Mouse (Mus musculus) ES-Bruce4 (cell line): ENCODE data around the gene Pphln1. TPM values are rescaled to one million over a fixed set of nuclear protein-coding genes. Genes with fewer than 3 reads are reported as not detected.
"Not testable (repeated sequence)": the region's sequence is repeated elsewhere in the genome, so short reads cannot be mapped to it uniquely, and the experiment has no call there.

ENCODE experiments used
- H3K27ac ChIP-seq: 2 replicates; pipeline ENCODE4 v1.5.1; 2012; ENCODE audit warnings: low read length, inconsistent platforms; ENCODE audit not compliant: insufficient read depth
- H3K27me3 ChIP-seq: 2 replicates; pipeline ENCODE4 v1.6.1; 2012; ENCODE audit warnings: mild to moderate bottlenecking, low read length, inconsistent platforms; ENCODE audit not compliant: control insufficient read depth, poor library complexity, insufficient read depth, severe bottlenecking
- H3K36me3 ChIP-seq: 2 replicates; pipeline ENCODE4 v1.6.1; 2012; ENCODE audit warnings: inconsistent platforms, mild to moderate bottlenecking, low read length, moderate library complexity; ENCODE audit not compliant: control insufficient read depth, poor library complexity, insufficient read depth, severe bottlenecking
- H3K4me1 ChIP-seq: one replicate; pipeline ENCODE4 v1.8.1; 2011; ENCODE audit warnings: low read length; ENCODE audit not compliant: control insufficient read depth, insufficient read depth
- H3K4me3 ChIP-seq: 2 replicates; pipeline ENCODE4 v1.5.1; 2011; ENCODE audit warnings: low read depth, mild to moderate bottlenecking, low read length
- H3K9ac ChIP-seq: 2 replicates; pipeline ENCODE4 v1.6.1; 2012; ENCODE audit warnings: low read depth, mild to moderate bottlenecking, inconsistent platforms; ENCODE audit not compliant: poor library complexity, severe bottlenecking
- H3K9me3 ChIP-seq: replicated peaks from 2 replicates; pipeline ENCODE4 v1.6.1; 2012; ENCODE audit warnings: mild to moderate bottlenecking, low read length, inconsistent platforms; ENCODE audit not compliant: control insufficient read depth, poor library complexity, insufficient read depth, severe bottlenecking
- CTCF ChIP-seq: IDR thresholded peaks from one replicate; pipeline ENCODE4 v1.8.1; 2011; ENCODE audit warnings: low read depth, low read length
- EP300 ChIP-seq: IDR thresholded peaks from 2 replicates; pipeline ENCODE4 v1.6.1; 2011; ENCODE audit warnings: low read depth, low read length; ENCODE audit not compliant: insufficient read depth
- POLR2A ChIP-seq: IDR thresholded peaks from one replicate; pipeline ENCODE4 v1.8.1; 2011; ENCODE audit warnings: low read length; ENCODE audit not compliant: insufficient read depth
- polyA plus RNA-seq: library from polyadenylated mRNA; stranded (reverse); fragments of >200 nt; gene quantifications from 2 replicates; pipeline ENCODE4 v1.2.4, GENCODE M21; 2011; ENCODE audit warnings: low read depth; ENCODE audit not compliant: missing spikeins, insufficient read depth, insufficient read length

Pphln1 gene
- polyA plus RNA-seq = 62.3 and 65.8 TPM in 2 replicates

DNA sequence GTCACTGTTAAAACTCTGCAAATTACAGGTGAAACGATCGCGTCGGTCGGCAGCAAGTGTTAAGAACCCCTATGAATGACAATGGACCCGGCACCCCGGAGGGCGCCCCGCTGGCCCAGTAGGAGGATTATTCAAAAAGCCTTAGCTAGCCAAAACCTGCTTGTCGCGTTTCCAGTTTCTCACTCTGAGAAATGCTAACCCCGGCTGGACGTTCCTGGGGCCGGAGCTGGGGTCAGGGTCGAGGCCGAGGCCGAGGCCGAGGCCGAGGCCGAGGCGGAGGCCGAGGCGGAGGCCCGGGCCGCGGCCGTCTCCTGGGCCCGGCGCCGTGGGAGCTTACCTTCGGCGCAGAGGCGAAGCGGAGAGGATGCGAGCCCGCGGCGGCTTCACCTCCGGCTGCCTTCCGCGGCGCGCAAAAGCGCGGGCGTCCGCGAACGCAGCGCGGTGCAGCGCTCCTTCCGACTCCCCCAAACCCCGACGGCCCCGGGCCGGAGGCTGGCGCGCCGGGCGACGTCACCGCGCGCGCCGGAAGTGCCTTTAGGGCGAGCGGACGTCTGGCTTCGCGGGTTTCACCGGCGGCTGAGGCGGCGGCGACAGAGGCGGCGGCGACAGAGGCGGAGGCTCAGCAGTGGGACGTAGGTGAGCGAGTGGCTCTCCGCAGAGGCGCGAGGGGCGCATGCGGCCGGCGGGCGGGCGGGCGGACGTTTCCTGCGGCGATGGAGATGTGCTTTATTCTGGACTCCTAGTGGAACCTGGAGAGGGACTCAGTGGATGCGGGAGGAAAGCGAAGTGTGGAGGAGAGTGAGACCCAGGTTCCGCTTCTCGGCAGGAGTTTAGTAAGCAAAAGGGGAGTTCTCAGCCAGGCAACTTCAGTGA is at the start of gene Pphln1, which contains the start of gene Zcrb1:
Pphln1 (plus strand) TSS at position 525 of the 873 bp plus-strand sequence.
Zcrb1 (minus strand) TSS at position 509 of the 873 bp plus-strand sequence.
- Histone ChIP-seq H3K9ac (peak within 1 kb of the TSS; percentile 95), H3K27me3 (peaks cover 2% of the 10 kb centered on the region), H3K36me3 (no peaks in the 10 kb centered on the region; the same call in 1 of the 2 replicates), H3K4me1 (no peaks in the 10 kb centered on the region), H3K4me3 (peak within 1 kb of the TSS; percentile 97), H3K9me3 (no peaks in the 10 kb centered on the region), H3K27ac (no peak within 1 kb of the TSS)
- TF ChIP-seq EP300 (0 out of 2 replicates have a peak, but pooled peaks have one; percentile 8), CTCF (no peak)

DNA sequence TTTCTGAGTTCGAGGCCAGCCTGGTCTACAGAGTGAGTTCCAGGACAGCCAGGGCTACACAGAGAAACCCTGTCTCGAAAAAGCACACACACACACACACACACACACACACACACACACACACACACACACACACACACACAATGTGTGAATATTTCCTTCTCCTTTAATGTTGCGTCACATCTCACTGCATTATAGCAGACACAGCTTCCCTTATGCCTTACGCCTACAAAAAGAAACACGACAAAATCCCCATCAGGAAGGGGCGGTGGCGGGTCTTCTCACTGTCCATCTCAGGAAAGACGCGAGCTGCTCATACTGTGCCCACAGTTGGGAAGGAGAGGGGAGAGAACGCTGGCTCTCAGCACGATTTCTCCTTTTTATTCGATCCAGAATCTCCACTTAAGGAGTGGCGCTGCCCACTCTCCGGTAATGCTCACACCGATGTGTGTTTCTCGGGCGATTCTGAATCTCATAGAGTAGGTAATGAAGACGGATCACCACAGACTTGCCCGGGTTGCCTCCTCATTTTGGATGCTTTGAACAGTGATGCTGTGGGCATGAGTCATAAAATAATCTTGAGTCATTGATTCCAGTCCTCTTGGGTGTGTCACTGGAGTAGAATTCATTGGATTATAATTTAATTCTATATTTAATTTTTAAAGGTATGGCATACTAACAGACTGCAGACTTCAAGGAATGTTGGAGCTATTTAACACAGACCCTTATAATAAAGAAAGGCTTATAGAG is 39.6 kb upstream of the Pphln1 start:
- Histone ChIP-seq H3K36me3 (no peaks in the 10 kb centered on the region), H3K9me3 (no peaks in the 10 kb centered on the region), H3K4me1 (no peaks in the 10 kb centered on the region), H3K4me3 (no peak overlapping the region), H3K27me3 (no peaks in the 10 kb centered on the region), H3K9ac (no peak overlapping the region), H3K27ac (no peak overlapping the region)
- TF ChIP-seq CTCF (no peak), POLR2A (no peak), EP300 (no peak)

DNA sequence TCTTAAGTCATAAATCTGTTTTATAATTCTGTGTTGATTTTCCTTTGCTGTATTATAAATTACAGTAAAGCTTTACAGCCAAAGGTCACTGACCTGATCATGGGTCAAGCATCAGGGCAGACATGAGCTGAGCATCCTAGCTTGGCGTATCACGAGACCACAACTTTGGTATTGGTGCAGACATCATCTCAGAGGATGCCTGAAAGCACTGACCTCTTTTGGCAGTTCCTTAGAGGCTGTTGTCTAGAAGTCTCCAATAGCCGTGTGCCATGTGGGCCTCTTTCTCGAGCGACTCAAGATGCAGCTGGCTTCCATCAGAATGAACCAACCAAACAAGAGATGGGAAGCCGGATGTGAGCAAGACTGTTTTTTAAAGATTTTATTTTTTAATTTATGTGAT is 32.6 kb upstream of the Pphln1 start:
- H3K27me3 ChIP-seq = no peaks in the 10 kb centered on the region; the same call in 1 of the 2 replicates
- TF ChIP-seq POLR2A (no peak), EP300 (no peak), CTCF (no peak)
- H3K27ac ChIP-seq = no peak overlapping the region
- H3K4me3 ChIP-seq = no peak overlapping the region
- H3K36me3 ChIP-seq = no peaks in the 10 kb centered on the region
- H3K9me3 ChIP-seq = no peaks in the 10 kb centered on the region
- no peaks in the 10 kb centered on the region for H3K4me1 ChIP-seq
- no peak overlapping the region for H3K9ac ChIP-seq

DNA sequence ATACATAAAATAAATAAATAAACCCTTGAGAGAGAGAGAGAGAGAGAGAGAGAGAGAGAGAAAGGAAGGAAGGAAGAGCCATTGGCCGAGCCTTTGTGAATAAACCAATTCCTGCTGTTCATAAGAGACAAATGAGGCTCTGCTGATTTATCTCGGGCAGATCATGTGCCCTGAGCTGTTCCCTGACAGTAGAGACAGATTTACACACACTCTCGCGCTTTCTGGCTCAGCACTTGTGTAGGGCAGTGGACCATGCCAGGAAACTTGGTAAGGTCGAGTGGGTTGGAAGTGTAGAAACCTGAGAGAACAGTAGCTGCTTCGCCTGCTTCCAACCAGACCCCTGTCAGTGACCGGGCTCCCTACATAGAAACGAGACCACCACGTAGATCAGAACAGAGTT is 29.6 kb upstream of the Pphln1 start:
- no peak overlapping the region for H3K9ac ChIP-seq
- H3K27ac ChIP-seq = no peak overlapping the region
- no peak overlapping the region for H3K4me3 ChIP-seq
- no peaks in the 10 kb centered on the region for H3K36me3 ChIP-seq
- H3K9me3 ChIP-seq = no peaks in the 10 kb centered on the region
- H3K4me1 ChIP-seq = no peaks in the 10 kb centered on the region
- no peak for TF ChIP-seq POLR2A
- TF ChIP-seq EP300 = no peak
- no peak for TF ChIP-seq CTCF
- H3K27me3 ChIP-seq = no peaks in the 10 kb centered on the region; the same call in 1 of the 2 replicates

DNA sequence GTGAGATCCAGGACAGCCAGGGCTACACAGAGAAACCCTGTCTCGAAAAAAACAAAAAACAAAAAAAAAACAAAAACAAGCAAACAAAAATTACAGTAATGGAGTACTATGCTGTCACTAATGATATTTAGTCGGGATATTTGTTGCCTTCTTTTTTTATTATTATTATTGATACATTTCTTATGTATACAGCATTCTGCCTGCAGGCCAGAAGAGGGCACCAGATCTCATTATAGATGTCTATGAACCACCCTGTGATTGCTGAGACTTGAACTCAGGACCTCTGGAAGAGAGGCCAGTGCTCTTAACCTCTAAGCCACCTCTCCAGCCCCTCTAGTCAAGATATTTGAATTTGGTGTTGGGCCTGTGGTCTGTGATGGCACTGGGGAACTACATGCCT is 26.3 kb upstream of the Pphln1 start:
- H3K9ac ChIP-seq = no peak overlapping the region
- TF ChIP-seq POLR2A = no peak
- no peak for TF ChIP-seq CTCF
- no peak for TF ChIP-seq EP300
- no peaks in the 10 kb centered on the region; the same call in 1 of the 2 replicates for H3K27me3 ChIP-seq
- H3K9me3 ChIP-seq = no peaks in the 10 kb centered on the region
- no peaks in the 10 kb centered on the region for H3K4me1 ChIP-seq
- H3K4me3 ChIP-seq = no peak overlapping the region
- no peak overlapping the region for H3K27ac ChIP-seq
- no peaks in the 10 kb centered on the region for H3K36me3 ChIP-seq

DNA sequence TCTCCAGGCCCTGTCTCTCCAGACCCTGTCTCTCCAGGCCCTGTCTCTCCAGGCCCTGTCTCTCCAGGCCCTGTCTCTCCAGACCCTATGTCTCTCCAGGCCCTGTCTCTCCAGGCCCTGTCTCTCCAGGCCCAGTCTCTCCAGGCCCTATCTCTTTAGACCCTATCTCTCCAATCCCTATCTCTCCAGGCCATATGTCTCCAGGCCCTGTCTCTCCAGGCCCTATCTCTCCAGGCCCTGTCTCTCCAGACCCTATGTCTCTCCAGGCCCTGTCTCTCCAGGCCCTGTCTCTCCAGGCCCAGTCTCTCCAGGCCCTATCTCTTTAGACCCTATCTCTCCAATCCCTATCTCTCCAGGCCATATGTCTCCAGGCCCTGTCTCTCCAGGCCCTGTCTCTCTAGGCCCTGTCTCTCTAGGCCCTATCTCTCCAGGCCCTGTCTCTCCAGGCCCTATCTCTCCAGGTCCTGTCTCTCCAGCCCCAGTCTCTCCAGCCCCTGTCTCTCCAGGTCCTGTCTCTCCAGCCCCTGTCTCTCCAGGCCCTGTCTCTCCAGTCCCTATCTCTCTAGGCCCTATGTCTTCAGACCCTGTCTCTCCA is 25.5 kb upstream of the Pphln1 start:
- H3K9me3 ChIP-seq = not testable (repeated sequence)

More for the DNA sequence above, 25.5 kb upstream of the Pphln1 start:
- not testable (repeated sequence) for H3K36me3 ChIP-seq, H3K4me3 ChIP-seq, H3K27me3 ChIP-seq, H3K4me1 ChIP-seq, H3K9ac ChIP-seq, H3K27ac ChIP-seq
